Mouse (Mus musculus) c-Kit-positive CD71-positive TER-119-negative erythroid progenitor cells, embryonic 14.5 days (primary cell): ENCODE data around the gene C2cd4a.
A peak's percentile ranks its signal among the peaks of the same experiment; 100 is the strongest.

Experiments used
- DNase-seq: peaks from one replicate; pipeline ENCODE4 v3.0.0-alpha.2; 2013; ENCODE audit warnings: low read depth

The C2cd4a gene

GRCm38 (mm10) chr9:67834535-67834934 lies 2.4 kb upstream of the C2cd4a start:
- DNase-seq: no peak

GRCm38 (mm10) chr9:67831359-67832045 lies 628 bp downstream of the C2cd4a start:
- DNase-seq: no peak

GRCm38 (mm10) chr9:67830411-67831358 lies 1.4 kb downstream of the C2cd4a start:
- no peak for DNase-seq

GRCm38 (mm10) chr9:67828182-67828581 lies 3.9 kb downstream of the C2cd4a start:
- no peak for DNase-seq

- DNase-seq: no peak
Measured at GRCm38 (mm10) chr9:67825527-67825926, 6.6 kb downstream of the C2cd4a start.

- DNase-seq: no peak
Measured at GRCm38 (mm10) chr9:67823131-67823530, 9.0 kb downstream of the C2cd4a start.

- DNase-seq: no peak
Measured at GRCm38 (mm10) chr9:67818668-67818950, 13.5 kb downstream of the C2cd4a start.

- DNase-seq: no peak
Measured at GRCm38 (mm10) chr9:67817898-67818667, 14.0 kb downstream of the C2cd4a start.

- no peak for DNase-seq
Measured at GRCm38 (mm10) chr9:67816172-67816928, 15.8 kb downstream of the C2cd4a start.

GRCm38 (mm10) chr9:67813665-67814337 lies 18.3 kb downstream of the C2cd4a start:
- no peak for DNase-seq

- DNase-seq: no peak
Measured at GRCm38 (mm10) chr9:67813171-67813570, 19.0 kb downstream of the C2cd4a start.

- DNase-seq: no peak
Measured at GRCm38 (mm10) chr9:67811116-67811515, 21.0 kb downstream of the C2cd4a start.

- no peak for DNase-seq
Measured at GRCm38 (mm10) chr9:67810527-67810926, 21.6 kb downstream of the C2cd4a start.

- DNase-seq: no peak
Measured at GRCm38 (mm10) chr9:67807000-67807399, 25.1 kb downstream of the C2cd4a start.

GRCm38 (mm10) chr9:67802241-67802640 lies 29.9 kb downstream of the C2cd4a start:
- peak; percentile 48 for DNase-seq

- DNase-seq: no peak
Measured at GRCm38 (mm10) chr9:67799078-67799819, 32.9 kb downstream of the C2cd4a start.

GRCm38 (mm10) chr9:67795205-67795675 lies 36.9 kb downstream of the C2cd4a start:
- DNase-seq: no peak

GRCm38 (mm10) chr9:67794668-67795067 lies 37.5 kb downstream of the C2cd4a start:
- no peak for DNase-seq

- DNase-seq: no peak
Measured at GRCm38 (mm10) chr9:67794216-67794615, 37.9 kb downstream of the C2cd4a start.

GRCm38 (mm10) chr9:67793501-67793900 lies 38.6 kb downstream of the C2cd4a start:
- DNase-seq: no peak
